Mouse (Mus musculus) cerebellum, postnatal 14 days (tissue): ENCODE measurements at regions not wholly inside any gene's neighbourhood (a gene's known extent, or its start where the extent isn't known, plus 50 kb on each side); places are given as distances from the start of the nearest gene placed in this dataset.
A peak's percentile ranks its signal among the peaks of the same experiment; 100 is the strongest.

Experiments
- DNase-seq, 2 experiments: peaks; one replicate each; pipeline ENCODE4 v3.0.0; 2021; ENCODE audit warnings: mixed read lengths in 2 of 2

GRCm38 (mm10) chr5:51125091-51125490 is 442.4 kb downstream of the Ppargc1a start:
- DNase-seq = no peak

DNA sequence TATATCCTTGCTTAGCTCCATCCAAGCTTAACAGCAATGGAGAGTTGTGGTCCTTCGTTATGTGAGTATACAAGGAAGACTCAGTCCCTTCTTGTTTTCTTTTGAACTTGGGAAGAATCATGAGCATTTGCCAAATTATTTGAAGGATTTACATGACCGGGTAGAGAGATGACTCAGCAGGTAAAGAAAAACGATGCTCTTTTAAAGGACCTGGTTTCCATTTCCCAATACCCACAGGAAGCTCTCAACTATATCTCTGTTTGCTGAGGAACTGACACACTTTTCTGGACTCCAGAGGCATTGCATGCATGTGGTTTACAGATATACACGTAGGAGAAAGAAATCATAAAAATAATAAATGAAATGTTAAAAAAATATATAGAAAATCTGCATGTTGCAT is 457.5 kb downstream of the Ppargc1a start:
- DNase-seq = no peak

- DNase-seq = no peak
These were observed 458.8 kb downstream of the Ppargc1a start for GRCm38 (mm10) chr5:51108737-51109136.

- DNase-seq = no peak
These were observed 459.3 kb downstream of the Ppargc1a start for GRCm38 (mm10) chr5:51108181-51108580.

- no peak for DNase-seq
These were observed 467.6 kb downstream of the Ppargc1a start for GRCm38 (mm10) chr5:51099902-51100301.

GRCm38 (mm10) chr5:51072674-51073468 is 494.7 kb downstream of the Ppargc1a start:
- DNase-seq = no peak

DNA sequence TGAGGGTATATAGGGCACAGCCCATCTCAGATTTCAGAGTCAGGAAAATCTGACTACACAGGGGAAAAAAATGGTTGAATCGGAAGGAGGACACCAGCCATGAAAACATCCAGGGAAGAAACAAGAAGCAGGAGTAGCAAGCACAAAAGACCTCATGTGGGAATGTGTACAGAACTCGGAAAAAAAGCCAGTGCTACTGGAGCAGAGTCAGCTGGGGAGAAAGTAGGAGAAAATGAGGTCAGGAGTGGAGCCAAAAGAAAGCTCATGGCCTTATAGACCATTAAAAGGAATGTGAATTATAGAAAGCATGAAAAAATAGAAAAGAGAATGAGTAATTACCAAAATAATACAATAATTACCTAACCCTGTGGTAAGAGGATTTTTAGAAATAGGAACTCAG is 495.4 kb downstream of the Ppargc1a start:
- no peak for DNase-seq

- no peak for DNase-seq
These were observed 497.9 kb downstream of the Ppargc1a start for GRCm38 (mm10) chr5:51069668-51070067.

DNA sequence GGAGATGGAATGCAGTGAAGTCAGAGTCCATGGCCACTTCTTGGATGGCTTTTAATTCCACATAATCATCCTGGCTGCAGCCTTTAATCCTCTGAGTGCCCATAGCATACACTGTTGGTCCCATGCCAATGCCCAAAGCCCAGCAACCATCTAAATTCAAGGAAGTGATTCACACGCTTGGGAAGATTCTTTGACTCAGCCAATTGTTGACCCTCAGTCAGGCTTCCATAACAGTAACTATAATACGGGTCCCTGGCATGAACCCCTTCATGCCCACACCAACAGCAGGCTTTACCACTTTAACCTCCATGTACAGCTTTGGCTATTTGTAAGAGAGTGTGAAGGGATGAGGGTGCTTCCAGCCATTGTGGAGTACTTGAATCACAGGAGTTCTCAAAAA is 521.7 kb downstream of the Ppargc1a start:
- DNase-seq = peak; percentile 4 to 5

GRCm38 (mm10) chr5:51041541-51042217 is 525.8 kb downstream of the Ppargc1a start:
- no peak for DNase-seq

DNA sequence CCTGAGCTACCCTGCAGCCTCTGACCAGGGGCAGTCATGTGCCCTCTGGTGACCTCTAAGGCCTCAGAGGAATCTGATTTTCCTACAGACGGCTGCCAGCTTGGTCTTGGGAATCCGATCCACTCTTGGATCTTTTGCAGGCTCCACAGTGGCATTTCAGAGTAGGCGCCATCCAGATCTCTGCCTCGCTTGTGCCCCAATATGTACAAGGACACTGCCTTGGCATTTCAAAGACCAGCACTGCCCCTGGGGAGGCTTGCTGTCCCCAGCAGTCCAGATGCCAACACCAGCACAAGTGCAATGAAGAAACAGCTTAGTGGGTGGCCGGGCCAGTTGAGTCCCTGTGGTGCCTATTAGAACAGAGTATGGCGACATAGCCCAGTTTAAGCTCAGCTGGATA is 526.6 kb downstream of the Ppargc1a start:
- no peak for DNase-seq

- DNase-seq = no peak
These were observed 527.1 kb downstream of the Ppargc1a start for GRCm38 (mm10) chr5:51040463-51040862.

- peak; percentile 4 to 21 for DNase-seq
These were observed 527.8 kb downstream of the Ppargc1a start for GRCm38 (mm10) chr5:51039713-51040178.

DNA sequence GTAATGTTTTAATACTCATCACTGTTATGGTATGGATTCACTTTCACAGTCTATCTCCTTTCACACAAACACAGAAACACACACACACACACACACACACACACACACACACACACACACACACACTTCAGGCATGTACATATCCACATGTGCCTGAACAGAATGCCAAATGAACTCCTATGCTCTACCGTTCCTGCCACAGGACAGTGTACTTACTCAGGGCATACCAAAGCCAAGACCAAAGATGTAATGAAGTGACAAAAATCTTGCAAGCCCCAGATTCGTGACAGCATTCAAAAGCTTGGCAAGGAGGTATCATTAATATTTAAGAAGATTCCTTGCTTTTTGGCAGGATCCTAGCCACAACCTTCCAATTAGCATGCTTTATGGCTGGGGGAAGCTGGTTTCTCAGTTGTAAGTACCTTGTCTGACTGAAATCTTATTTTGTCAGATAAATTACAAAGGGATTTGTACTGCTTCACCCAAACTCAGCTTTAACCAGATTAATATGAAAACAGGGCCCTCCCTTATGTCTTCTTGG is 531.0 kb downstream of the Ppargc1a start:
- DNase-seq = no peak

DNA sequence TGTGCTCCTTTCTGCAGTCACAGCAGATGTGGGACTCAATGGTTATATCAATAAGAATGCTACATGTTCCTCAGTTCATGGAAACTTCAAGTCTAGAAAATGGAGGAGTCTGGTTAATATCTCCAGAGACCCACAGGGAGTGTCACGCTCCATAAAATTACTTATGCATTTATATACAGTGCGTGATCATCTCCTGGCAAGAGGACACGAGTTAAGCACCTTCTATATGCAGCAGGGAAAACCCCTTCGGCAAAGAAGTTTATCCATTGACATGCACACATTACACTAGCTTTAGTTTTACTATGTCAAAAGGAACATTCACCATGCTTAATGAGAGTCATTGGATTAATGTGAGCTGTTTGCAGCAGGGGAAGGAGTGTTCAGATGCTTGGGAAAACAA is 538.6 kb downstream of the Ppargc1a start:
- no peak for DNase-seq

- no peak for DNase-seq
These were observed 576.5 kb downstream of the Ppargc1a start for GRCm38 (mm10) chr5:50990822-50991537.
